In the genomic region with DNA sequence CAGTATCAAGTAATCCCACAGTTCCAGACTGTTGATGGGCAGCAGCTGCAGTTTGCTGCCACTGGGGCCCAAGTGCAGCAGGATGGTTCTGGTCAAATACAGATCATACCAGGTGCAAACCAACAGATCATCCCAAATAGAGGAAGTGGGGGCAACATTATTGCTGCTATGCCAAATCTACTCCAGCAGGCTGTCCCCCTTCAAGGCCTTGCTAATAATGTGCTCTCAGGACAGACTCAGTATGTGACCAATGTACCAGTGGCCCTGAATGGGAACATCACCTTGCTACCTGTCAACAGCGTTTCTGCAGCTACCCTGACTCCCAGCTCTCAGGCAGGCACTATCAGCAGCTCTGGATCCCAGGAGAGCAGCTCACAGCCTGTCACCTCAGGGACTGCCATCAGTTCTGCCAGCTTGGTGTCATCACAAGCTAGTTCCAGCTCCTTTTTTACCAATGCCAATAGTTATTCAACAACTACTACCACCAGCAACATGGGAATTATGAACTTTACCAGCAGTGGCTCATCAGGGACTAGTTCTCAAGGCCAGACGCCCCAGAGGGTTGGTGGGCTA, we compare ENCODE assay signal across 13 mouse cellular contexts. TPM values are rescaled to one million over a fixed set of nuclear protein-coding genes. Genes with fewer than 3 reads are reported as not detected.
DNase-seq lines count a peak whose midpoint lies in the region; ATAC-seq and TF ChIP-seq lines count a peak whose summit lies in the region.
"Had no signal": no experiment of that assay in that cellular context is flagged by ENCODE, and none has a peak within 500 bp of the region (broad histone marks: within the 10 kb centered on the region; RNA-seq: fewer than 3 reads in every experiment).

No protein-coding gene starts in this region.

- H3K27ac ChIP-seq in cerebellum, adult 2 months (ENCODE audit: insufficient read depth, low read length), result no peak overlapping the region
- no peak overlapping the region for H3K27ac ChIP-seq in hindbrain, embryonic 13.5 days
- H3K27ac ChIP-seq in hindbrain, postnatal 0 days, result no peak overlapping the region
- H3K27ac ChIP-seq in neural tube, embryonic 12.5 days, result no peak overlapping the region
- no peak overlapping the region; the same call in 1 of the 2 replicates for H3K27ac ChIP-seq in neural tube, embryonic 15.5 days (replicated peaks)

- H3K36me3 ChIP-seq in hindbrain, embryonic 13.5 days, result peaks cover 50% of the 10 kb centered on the region
- peaks cover 23% of the 10 kb centered on the region for H3K36me3 ChIP-seq in hindbrain, postnatal 0 days (ENCODE audit: insufficient read depth, low read length)
- H3K36me3 ChIP-seq in neural tube, embryonic 12.5 days, result peaks cover 55% of the 10 kb centered on the region
- peaks cover 35% of the 10 kb centered on the region for H3K36me3 ChIP-seq in neural tube, embryonic 15.5 days
- H3K36me3 ChIP-seq in splenic B cell, adult 2 months (ENCODE audit: control insufficient read depth, insufficient read depth, low read length, poor library complexity, severe bottlenecking), result peaks cover 9% of the 10 kb centered on the region

- H3K4me3 ChIP-seq in cerebellum, adult 2 months (replicated peaks; ENCODE audit: insufficient read depth, low read depth, low read length), result no peak overlapping the region
- H3K4me3 ChIP-seq in hindbrain, embryonic 13.5 days, result no peak overlapping the region
- no peak overlapping the region for H3K4me3 ChIP-seq in hindbrain, postnatal 0 days (ENCODE audit: low read length)
- H3K4me3 ChIP-seq in neural tube, embryonic 12.5 days, result no peak overlapping the region
- no peak overlapping the region for H3K4me3 ChIP-seq in neural tube, embryonic 15.5 days (replicated peaks)

- 67% methylated on average over 2 of the region's 2 CpGs for WGBS in cerebellum, adult 2 months
- 85% methylated on average over 2 of the region's 2 CpGs for WGBS in hindbrain, embryonic 13.5 days
- WGBS in hindbrain, postnatal 0 days, result 77% methylated on average over 2 of the region's 2 CpGs
- 90% methylated on average over 2 of the region's 2 CpGs for WGBS in neural tube, embryonic 12.5 days
- 70% methylated on average over 2 of the region's 2 CpGs for WGBS in neural tube, embryonic 15.5 days

- peak; percentile 14 for DNase-seq in cerebellum, adult 11-12 months
- no peak for DNase-seq in cerebellum, adult 2 months
- DNase-seq in hindbrain, postnatal 0 days (ENCODE audit: low spot score), result no peak
- peak; percentile 31 for DNase-seq in splenic B cell, adult 2 months (ENCODE audit: low read depth, low spot score)
- DNase-seq in left cerebral cortex, postnatal 4 days, result no peak
- DNase-seq: adrenal gland, adult 2 months; heart, postnatal 10 days; kidney, adult 9 months; layer of hippocampus, adult 9-11 months had no signal

- peak overlapping the region; percentile 31; the same call in 1 of the 2 replicates for H3K9ac ChIP-seq in hindbrain, embryonic 13.5 days
- H3K9ac ChIP-seq in hindbrain, postnatal 0 days (replicated peaks; ENCODE audit: low read length), result no peak overlapping the region
- H3K9ac ChIP-seq in neural tube, embryonic 12.5 days, result no peak overlapping the region
- H3K9ac ChIP-seq in neural tube, embryonic 15.5 days (replicated peaks), result no peak overlapping the region

- peak overlapping the region; percentile 31; the same call in 1 of the 2 replicates for H3K4me2 ChIP-seq in hindbrain, embryonic 13.5 days
- H3K4me2 ChIP-seq in hindbrain, postnatal 0 days (ENCODE audit: low read depth, low read length), result no peak overlapping the region
- 0 out of 2 replicates have a peak overlapping the region, but pooled peaks have one; percentile 20 for H3K4me2 ChIP-seq in neural tube, embryonic 12.5 days (replicated peaks)
- H3K4me2 ChIP-seq in neural tube, embryonic 15.5 days, result no peak overlapping the region

- TF ChIP-seq CTCF in cerebellum, adult 2 months (IDR thresholded peaks at IDR 0.05; ENCODE audit: borderline replicate concordance, insufficient read depth, low read depth, low read length), result no peak
- TF ChIP-seq CTCF in hindbrain, postnatal 0 days (IDR thresholded peaks at IDR 0.05; ENCODE audit: low read depth), result no peak

- intact Hi-C loops in left cerebral cortex, postnatal 4 days (cut with DNase I), result no loop called here

- TF ChIP-seq POLR2A in cerebellum, adult 2 months (IDR thresholded peaks at IDR 0.05; ENCODE audit: borderline replicate concordance, insufficient read depth, low read length), result no peak

- no peaks in the 10 kb centered on the region for H3K27me3 ChIP-seq in cerebellum, adult 2 months (ENCODE audit: control insufficient read depth, insufficient read depth, low read length)
- H3K27me3 ChIP-seq in hindbrain, embryonic 13.5 days, result no peaks in the 10 kb centered on the region
- no peaks in the 10 kb centered on the region for H3K27me3 ChIP-seq in hindbrain, postnatal 0 days (ENCODE audit: insufficient read depth, low read length)
- no peaks in the 10 kb centered on the region for H3K27me3 ChIP-seq in neural tube, embryonic 12.5 days (replicated peaks)
- no peaks in the 10 kb centered on the region for H3K27me3 ChIP-seq in neural tube, embryonic 15.5 days (replicated peaks)
- no peaks in the 10 kb centered on the region for H3K27me3 ChIP-seq in splenic B cell, adult 2 months (ENCODE audit: control insufficient read depth, insufficient read depth, low read length, poor library complexity, severe bottlenecking)

- no peak for ATAC-seq in hindbrain, embryonic 13.5 days (ENCODE audit: low FRiP score)
- no peak for ATAC-seq in hindbrain, postnatal 0 days
- ATAC-seq in neural tube, embryonic 12.5 days (ENCODE audit: low FRiP score, low read depth), result no peak
- no peak for ATAC-seq in neural tube, embryonic 15.5 days (ENCODE audit: low FRiP score)

- H3K4me1 ChIP-seq in cerebellum, adult 2 months (ENCODE audit: control insufficient read depth, insufficient read depth, low read length), result peaks cover 17% of the 10 kb centered on the region
- H3K4me1 ChIP-seq in hindbrain, embryonic 13.5 days (replicated peaks), result peaks cover 59% of the 10 kb centered on the region
- peaks cover 8% of the 10 kb centered on the region; the same call in 1 of the 2 replicates for H3K4me1 ChIP-seq in hindbrain, postnatal 0 days (ENCODE audit: insufficient read depth, low read length)
- peaks cover 38% of the 10 kb centered on the region for H3K4me1 ChIP-seq in neural tube, embryonic 12.5 days
- H3K4me1 ChIP-seq in neural tube, embryonic 15.5 days, result peaks cover 60% of the 10 kb centered on the region

- H3K9me3 ChIP-seq in hindbrain, embryonic 13.5 days, result no peaks in the 10 kb centered on the region
- no peaks in the 10 kb centered on the region for H3K9me3 ChIP-seq in hindbrain, postnatal 0 days (ENCODE audit: low read length)
- H3K9me3 ChIP-seq in neural tube, embryonic 12.5 days, result no peaks in the 10 kb centered on the region
- no peaks in the 10 kb centered on the region for H3K9me3 ChIP-seq in neural tube, embryonic 15.5 days (replicated peaks)

RNA-seq across cellular contexts. Expression of a gene that starts 2.7 kb away (rescaled TPM):
- polyA plus RNA-seq in cerebellum, adult 2 months (2012; rRNA removed), result 12.6 and 14.1 TPM in 2 replicates
- 4.6 and 6.0 TPM in 2 replicates for polyA plus RNA-seq in hindbrain, embryonic 13.5 days (2015; fragmentation: Nextera tagmentation; extraction: Ambion mirVana)
- 24.7 and 26.0 TPM in 2 replicates for total RNA-seq in hindbrain, postnatal 0 days (2014; rRNA removed)
- 3.0 and 3.5 TPM in 2 replicates for polyA plus RNA-seq in hindbrain, postnatal 0 days (2015; fragmentation: Nextera tagmentation; extraction: Ambion mirVana)
- 6.9 and 7.7 TPM in 2 replicates for polyA plus RNA-seq in neural tube, embryonic 12.5 days (2016; fragmentation: Nextera tagmentation; extraction: Ambion mirVana)
- polyA plus RNA-seq in neural tube, embryonic 15.5 days (2015; fragmentation: Nextera tagmentation; extraction: Ambion mirVana), result 3.0 and 3.9 TPM in 2 replicates
- 10 to 100 TPM; 30.5 to 35.0 TPM for total RNA-seq in left cerebral cortex, postnatal 4 days (2021)

RNA-seq across cellular contexts. Expression of a gene that starts 36.5 kb away (rescaled TPM):
- 3.2 TPM in 2 replicates for polyA plus RNA-seq in cerebellum, adult 2 months (2012; rRNA removed)
- 0.14 and 0.40 TPM in 2 replicates for polyA plus RNA-seq in hindbrain, embryonic 13.5 days (2015; fragmentation: Nextera tagmentation; extraction: Ambion mirVana)
- 0.16 TPM in 1 of 2 replicates, not detected in the other for total RNA-seq in hindbrain, postnatal 0 days (2014; rRNA removed)
- polyA plus RNA-seq in hindbrain, postnatal 0 days (2015; fragmentation: Nextera tagmentation; extraction: Ambion mirVana), result 0.36 and 0.62 TPM in 2 replicates
- 0.23 TPM in 2 replicates for polyA plus RNA-seq in neural tube, embryonic 12.5 days (2016; fragmentation: Nextera tagmentation; extraction: Ambion mirVana)
- polyA plus RNA-seq in neural tube, embryonic 15.5 days (2015; fragmentation: Nextera tagmentation; extraction: Ambion mirVana), result 0.83 and 1.1 TPM in 2 replicates
- total RNA-seq in left cerebral cortex, postnatal 4 days (2021), result 1 to 10 TPM in 1 of 2 experiments, under 1 TPM in 1; 0.93 to 1.4 TPM
- polyA plus RNA-seq: embryonic facial prominence, embryonic 11.5 days had no signal

RNA-seq across cellular contexts. Expression of a gene that starts 41.7 kb away (rescaled TPM):
- 1.4 TPM in 2 replicates for polyA plus RNA-seq in cerebellum, adult 2 months (2012; rRNA removed)
- 1.1 and 1.2 TPM in 2 replicates for polyA plus RNA-seq in hindbrain, embryonic 13.5 days (2015; fragmentation: Nextera tagmentation; extraction: Ambion mirVana)
- total RNA-seq in hindbrain, postnatal 0 days (2014; rRNA removed), result 0.11 and 0.31 TPM in 2 replicates
- polyA plus RNA-seq in hindbrain, postnatal 0 days (2015; fragmentation: Nextera tagmentation; extraction: Ambion mirVana), result 0.38 and 0.40 TPM in 2 replicates
- 0.57 and 0.81 TPM in 2 replicates for polyA plus RNA-seq in neural tube, embryonic 12.5 days (2016; fragmentation: Nextera tagmentation; extraction: Ambion mirVana)
- polyA plus RNA-seq in neural tube, embryonic 15.5 days (2015; fragmentation: Nextera tagmentation; extraction: Ambion mirVana), result 0.88 and 0.95 TPM in 2 replicates
- total RNA-seq in left cerebral cortex, postnatal 4 days (2021), result under 1 TPM; 0.24 to 0.56 TPM
- total RNA-seq: heart, postnatal 10 days had no signal

RNA-seq across cellular contexts. Expression of a gene that starts 50.2 kb away (rescaled TPM):
- polyA plus RNA-seq in cerebellum, adult 2 months (2012; rRNA removed), result 160 and 164 TPM in 2 replicates
- polyA plus RNA-seq in hindbrain, embryonic 13.5 days (2015; fragmentation: Nextera tagmentation; extraction: Ambion mirVana), result 107 and 109 TPM in 2 replicates
- 27.4 and 28.0 TPM in 2 replicates for total RNA-seq in hindbrain, postnatal 0 days (2014; rRNA removed)
- polyA plus RNA-seq in hindbrain, postnatal 0 days (2015; fragmentation: Nextera tagmentation; extraction: Ambion mirVana), result 90.4 and 95.1 TPM in 2 replicates
- 80.5 and 80.6 TPM in 2 replicates for polyA plus RNA-seq in neural tube, embryonic 12.5 days (2016; fragmentation: Nextera tagmentation; extraction: Ambion mirVana)
- 80.9 and 87.7 TPM in 2 replicates for polyA plus RNA-seq in neural tube, embryonic 15.5 days (2015; fragmentation: Nextera tagmentation; extraction: Ambion mirVana)
- 10 to 100 TPM; 18.6 to 20.0 TPM for total RNA-seq in left cerebral cortex, postnatal 4 days (2021)

RNA-seq across cellular contexts. Expression of a gene that starts 58.1 kb away (rescaled TPM):
- polyA plus RNA-seq in cerebellum, adult 2 months (2012; rRNA removed), result 29.7 and 33.1 TPM in 2 replicates
- polyA plus RNA-seq in hindbrain, embryonic 13.5 days (2015; fragmentation: Nextera tagmentation; extraction: Ambion mirVana), result 33.3 and 34.8 TPM in 2 replicates
- total RNA-seq in hindbrain, postnatal 0 days (2014; rRNA removed), result 19.4 and 25.4 TPM in 2 replicates
- 31.4 and 36.4 TPM in 2 replicates for polyA plus RNA-seq in hindbrain, postnatal 0 days (2015; fragmentation: Nextera tagmentation; extraction: Ambion mirVana)
- 51.3 and 53.2 TPM in 2 replicates for polyA plus RNA-seq in neural tube, embryonic 12.5 days (2016; fragmentation: Nextera tagmentation; extraction: Ambion mirVana)
- 30.4 and 49.7 TPM in 2 replicates for polyA plus RNA-seq in neural tube, embryonic 15.5 days (2015; fragmentation: Nextera tagmentation; extraction: Ambion mirVana)
- total RNA-seq in left cerebral cortex, postnatal 4 days (2021), result 10 to 100 TPM; 28.7 to 29.2 TPM

Comparison
In these comparisons a context has a peak if more than half of its experiments do, and no peak if none do; other contexts are left out.
1. DNase-seq: peak in cerebellum, adult 11-12 months (single experiment) and splenic B cell, adult 2 months (single experiment); none in cerebellum, adult 2 months (0 of 2), hindbrain, postnatal 0 days (single experiment) and left cerebral cortex, postnatal 4 days (single experiment).
2. H3K4me2 ChIP-seq: peak in hindbrain, embryonic 13.5 days (single experiment) and neural tube, embryonic 12.5 days (single experiment); none in hindbrain, postnatal 0 days (single experiment) and neural tube, embryonic 15.5 days (single experiment).